Mouse (Mus musculus) monocyte, adult 5-6 weeks (primary cell): ENCODE measurements around the gene Evi2. TPM values are rescaled to one million over a fixed set of nuclear protein-coding genes. Genes with fewer than 3 reads are reported as not detected.

Source experiments
- ATAC-seq: fragments of 153-309, 156-312 bp; replicated peaks from 2 replicates; pipeline ENCODE4 v1.8.0; 2017; ENCODE audit warnings: mild to moderate bottlenecking; ENCODE audit not compliant: low TSS enrichment, insufficient number of reproducible peaks, severe bottlenecking, poor library complexity, low FRiP score
- total RNA-seq: library from RNA; stranded (forward); fragments of 200-1000, 200-491, 200-594 nt; gene quantifications from 3 replicates; pipeline ENCODE4 v1.2.3, GENCODE M21; 2017

Gene Evi2
- 5.3 to 20.4 TPM (median 14.3 TPM) in 3 replicates for total RNA-seq

DNA sequence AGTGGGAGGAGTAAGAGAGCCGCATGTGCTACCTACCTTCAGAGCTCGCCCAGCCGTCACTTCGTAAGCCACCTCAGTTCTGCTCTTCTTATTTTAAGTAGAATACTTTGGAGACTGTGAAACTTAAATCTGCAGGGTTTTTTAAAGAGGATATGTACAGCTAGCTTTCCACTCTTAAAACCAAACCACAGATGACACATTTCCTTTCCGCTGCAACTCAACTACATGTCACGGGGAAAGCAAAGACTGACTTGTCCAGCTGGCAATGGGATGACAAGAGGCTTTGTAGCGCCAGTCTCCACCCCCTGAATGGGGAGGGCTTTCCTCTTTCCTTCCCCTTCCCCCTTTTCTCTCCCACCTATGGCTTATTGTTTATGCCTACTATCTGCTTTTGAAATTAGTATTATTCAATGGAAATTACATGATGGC lies at the start of gene Evi2, which contains the start of gene Evi2a:
Gene Evi2 (minus strand): TSS at position 257 of the 429 bp plus-strand sequence.
Gene Evi2a (minus strand): TSS at position 277 of the 429 bp plus-strand sequence.
- peak; percentile 67 for ATAC-seq

DNA sequence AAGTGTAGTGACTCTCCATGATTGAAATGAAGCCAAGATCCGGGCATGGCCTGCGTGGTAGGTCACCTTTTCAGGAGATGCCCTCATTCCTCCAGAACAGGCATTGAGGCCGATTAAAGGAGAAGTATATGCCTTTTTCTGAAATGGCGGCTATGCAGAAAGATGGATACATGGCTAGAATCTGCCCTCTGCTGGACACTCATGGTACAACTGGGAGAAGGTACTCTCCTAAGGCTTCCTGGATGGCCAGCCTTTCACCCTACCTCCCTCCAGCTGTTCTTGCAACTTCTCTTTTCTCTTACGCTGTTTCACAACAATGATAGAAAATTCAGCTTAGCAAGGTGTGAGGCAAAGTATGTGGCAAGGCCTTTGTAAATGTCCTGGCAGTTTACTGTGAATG lies 47.4 kb upstream of the Evi2 start:
- peak; percentile 88 for ATAC-seq

DNA sequence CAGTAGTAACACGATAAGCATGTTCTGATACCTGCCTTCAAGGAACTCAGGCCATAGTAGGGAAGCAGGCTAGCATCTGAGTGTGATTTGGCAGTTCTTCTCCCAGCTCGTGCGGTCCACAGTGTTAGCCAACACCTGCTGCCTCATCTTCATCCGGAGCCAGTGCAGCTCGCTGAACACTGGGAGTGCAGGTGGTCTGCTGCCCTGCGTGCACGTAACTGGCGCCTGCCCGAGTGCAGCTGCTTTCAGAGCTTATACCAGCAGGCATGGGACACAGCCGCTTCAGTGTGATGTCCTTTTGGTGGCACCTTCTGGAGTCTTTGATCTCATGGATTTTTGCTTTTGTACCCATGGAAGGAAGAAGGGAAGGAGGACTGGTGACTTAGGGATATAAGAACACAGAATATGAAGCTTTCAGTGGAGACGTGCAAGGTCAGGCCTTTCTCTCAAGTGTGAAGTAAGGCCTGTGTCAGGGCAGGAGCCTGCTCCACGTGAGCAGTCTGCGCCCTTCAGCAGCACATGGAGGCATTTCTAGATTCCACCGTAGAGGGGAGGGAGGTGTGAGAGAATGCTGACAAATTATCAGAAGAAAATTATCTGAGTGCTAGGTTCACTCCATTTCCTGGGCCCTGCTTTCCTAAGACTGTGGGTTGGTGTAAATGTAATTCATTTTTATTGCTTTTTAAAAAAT lies 45.1 kb upstream of the Evi2 start:
- ATAC-seq: no peak

DNA sequence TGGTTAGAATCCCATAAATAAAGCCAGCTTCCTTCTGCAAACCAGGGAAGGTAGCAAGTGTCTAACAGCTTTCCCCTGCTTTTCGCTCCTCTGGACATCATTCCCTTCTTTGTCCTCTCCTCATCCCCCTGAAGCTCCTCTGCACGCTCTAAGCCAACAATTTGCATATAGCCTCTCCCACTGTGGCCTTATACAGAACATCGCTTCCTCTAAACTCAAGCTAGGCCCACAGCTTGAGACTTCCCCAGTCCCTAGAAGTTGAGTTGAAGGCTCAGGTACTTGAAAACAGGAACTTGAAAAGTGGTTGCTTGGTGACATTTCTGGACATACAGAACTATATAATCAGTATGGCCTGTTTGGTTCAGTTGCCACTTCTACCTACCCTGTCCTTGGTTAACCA lies 43.4 kb upstream of the Evi2 start:
- ATAC-seq: peak; percentile 68; the same call in 1 of the 2 replicates

DNA sequence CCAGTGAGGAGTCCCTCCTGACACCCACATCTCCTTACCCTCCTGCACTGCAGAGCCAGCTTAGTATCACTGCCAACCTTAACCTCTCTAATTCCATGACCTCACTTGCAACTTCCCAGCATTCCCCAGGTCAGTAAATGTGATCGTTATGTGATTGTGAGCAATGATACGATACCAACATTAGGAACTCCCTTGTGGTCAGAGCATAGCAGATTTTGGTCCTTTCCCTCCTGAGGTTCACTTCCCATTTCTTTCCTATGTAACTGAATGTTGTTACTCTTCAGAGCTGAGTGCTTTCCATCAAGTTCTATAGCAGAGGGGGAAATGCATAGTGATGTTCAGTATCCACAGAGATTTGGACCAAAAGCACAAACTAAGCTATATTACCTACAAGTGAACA lies 39.9 kb upstream of the Evi2 start:
- no peak for ATAC-seq

DNA sequence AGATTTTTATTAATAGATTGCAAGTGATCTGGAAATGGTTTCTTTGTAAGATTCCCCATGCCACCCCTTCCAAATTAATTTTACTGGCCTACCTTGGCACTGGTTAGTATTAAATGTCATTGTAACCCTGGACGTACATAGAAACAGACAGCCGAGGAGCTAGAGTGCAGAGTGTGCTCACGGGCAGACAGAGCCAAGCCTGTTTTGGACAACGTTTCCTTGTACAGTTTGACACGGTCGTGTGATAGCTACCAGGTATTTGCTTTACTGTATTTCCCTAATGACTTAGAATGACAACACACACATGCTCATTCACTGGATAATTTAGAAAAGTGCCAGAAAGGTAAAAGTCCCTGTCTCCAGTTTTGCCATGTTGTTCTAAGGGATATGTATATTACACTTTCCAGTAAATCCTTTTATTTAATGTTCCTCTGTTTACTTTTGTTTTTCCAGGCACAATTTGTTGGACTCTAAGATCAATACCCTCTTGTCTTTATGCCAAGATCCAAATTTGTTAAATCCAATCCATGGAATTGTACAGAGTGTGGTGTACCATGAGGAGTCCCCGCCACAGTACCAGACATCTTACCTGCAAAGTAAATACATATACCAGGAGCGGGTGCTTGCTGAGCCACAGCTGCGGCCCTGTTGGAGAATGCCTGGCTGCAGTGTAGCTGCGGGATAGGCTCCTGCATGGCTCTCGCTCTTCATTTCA lies 38.0 kb upstream of the Evi2 start:
- ATAC-seq: no peak

DNA sequence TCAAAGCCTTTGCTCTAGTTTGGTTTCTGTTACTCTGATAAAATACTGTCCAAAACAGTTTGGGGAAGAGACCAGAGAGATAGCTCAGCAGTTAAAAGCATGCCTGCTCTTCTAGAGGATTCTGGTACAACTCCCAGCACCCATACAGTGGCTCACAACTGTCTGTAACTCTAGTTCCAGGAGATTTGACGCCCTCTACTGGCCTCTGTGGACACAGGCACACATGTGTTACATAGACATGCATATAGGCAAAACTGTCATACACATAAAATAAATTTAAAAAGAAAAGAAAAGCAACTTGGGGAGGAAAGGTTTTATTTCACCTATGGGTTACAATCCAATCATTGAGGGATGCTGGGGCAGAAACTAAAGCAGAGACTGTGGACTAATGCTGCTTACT lies 36.6 kb upstream of the Evi2 start:
- ATAC-seq: no peak

DNA sequence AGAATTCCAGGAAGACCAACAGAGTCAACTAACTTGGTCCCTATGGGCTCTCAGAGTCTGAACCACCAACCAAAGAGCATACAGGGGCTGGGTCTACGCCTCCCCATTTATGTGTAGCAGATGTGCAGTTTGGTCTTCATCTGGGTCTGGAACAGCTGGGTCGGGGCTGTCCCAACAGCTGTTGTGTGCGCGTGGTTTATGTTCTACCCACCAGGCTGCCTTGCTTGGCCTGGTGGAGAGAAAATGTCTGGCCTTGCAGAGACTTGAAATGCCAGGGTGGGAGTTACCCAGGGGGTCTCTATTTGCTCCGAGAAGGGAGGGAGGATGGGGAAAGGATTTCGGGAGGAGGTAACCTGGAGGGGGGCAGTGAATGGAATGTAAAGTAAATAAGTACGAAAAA lies 33.1 kb upstream of the Evi2 start:
- ATAC-seq: no peak

DNA sequence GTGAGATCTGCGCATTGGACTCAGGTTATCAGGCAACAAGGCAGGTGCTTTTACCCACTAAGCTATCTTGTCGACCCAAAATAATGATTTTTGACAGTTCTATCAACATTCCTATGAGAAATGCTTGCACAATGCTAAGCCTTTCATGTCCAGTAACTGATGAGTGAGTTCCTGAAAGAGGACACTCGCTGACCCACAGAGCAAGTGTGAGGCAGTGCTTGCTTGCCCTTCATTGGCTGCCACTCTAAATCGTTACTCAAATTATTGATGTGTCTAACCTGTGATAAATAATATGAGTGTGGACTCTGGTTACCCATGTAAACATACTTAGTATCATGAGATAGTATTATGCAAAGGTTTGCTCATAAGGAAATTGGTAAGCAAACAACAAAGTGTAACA lies 30.1 kb upstream of the Evi2 start:
- ATAC-seq: no peak

DNA sequence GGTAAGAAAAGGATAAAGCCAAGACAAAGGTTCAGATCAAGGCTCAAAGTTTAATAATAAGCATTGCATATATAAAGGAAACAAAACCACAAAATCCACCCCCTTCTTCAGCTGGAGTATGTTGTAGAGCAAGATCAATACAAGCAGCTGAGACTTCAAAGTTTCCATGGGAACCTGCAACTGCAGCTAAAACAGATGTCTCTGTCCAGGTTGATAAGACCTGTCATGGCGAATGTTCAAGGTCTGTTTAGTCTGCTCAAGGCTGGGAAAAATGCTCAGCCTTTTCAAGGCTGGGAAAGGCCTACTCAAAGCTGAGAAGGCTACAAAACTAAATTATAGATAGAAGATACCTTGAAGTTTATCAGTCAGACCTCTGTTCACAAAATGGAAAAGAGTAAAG lies 22.2 kb upstream of the Evi2 start:
- no peak for ATAC-seq

DNA sequence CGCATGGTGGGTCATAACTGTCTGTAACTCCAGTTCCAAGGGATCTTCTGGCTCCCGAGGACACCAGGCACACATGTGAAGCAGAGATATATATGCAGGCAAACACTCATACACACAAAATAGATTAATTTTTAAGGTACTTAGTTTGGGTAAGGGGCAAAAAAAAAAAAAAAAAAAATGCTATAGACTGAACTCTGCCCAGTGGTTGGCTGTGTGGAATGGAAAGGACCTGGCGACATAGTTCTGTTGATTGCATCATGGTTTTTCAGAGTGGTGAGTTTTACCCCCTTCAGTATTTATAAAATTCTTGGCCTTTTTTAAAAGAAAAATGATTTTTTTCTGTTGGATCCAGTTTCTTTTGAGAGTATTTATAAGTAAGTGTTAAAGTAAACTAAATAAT lies 5.9 kb upstream of the Evi2 start:
- ATAC-seq: no peak

DNA sequence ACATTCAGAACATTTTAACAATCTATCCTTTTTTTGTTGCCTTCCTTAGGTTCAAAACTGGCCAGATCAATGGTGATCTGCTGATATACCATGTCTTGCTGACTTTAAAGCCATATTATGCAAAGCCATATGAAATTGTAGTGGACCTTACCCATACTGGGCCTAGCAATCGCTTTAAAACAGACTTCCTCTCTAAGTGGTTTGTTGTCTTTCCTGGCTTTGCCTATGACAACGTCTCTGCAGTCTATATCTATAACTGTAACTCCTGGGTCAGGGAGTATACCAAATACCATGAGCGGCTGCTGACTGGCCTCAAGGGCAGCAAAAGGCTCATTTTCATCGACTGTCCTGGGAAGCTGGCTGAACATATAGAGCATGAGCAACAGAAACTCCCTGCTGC lies 5.2 kb upstream of the Evi2 start:
- no peak for ATAC-seq

DNA sequence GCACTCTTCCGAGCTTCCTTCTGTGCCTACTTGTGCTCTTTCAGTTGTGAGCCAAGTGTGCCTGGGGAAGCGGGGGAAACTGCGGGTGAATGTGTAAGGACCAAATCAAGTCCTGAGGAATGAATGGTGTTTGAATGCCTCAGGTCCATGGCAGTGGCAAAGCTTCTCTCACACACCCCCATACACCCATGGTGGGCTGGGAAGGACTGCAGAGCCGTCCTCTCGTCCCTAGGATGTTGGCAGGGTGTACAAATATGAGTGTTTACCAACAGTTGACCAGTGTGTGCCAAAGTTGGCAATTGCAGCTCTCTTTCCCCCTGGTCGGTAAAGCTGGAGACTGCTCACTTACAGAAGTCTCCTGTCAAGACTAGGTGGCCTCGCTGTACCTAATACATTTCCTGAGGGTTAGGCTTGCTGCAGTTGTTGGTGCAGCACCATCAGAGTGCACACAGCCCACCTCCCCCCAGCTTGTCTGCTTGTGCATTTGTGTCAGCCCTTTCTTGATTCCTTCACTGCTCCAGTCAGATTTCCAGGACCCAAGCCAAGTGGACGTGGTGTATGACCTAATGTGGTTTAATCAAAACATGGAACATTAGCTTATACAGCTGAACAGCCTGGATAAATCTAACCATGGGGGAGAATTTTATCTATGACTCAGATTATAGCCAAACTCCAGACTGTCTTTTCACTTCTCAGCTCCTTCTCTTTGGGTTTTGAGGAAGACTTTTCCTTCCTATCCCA lies 3.7 kb upstream of the Evi2 start:
- no peak for ATAC-seq

DNA sequence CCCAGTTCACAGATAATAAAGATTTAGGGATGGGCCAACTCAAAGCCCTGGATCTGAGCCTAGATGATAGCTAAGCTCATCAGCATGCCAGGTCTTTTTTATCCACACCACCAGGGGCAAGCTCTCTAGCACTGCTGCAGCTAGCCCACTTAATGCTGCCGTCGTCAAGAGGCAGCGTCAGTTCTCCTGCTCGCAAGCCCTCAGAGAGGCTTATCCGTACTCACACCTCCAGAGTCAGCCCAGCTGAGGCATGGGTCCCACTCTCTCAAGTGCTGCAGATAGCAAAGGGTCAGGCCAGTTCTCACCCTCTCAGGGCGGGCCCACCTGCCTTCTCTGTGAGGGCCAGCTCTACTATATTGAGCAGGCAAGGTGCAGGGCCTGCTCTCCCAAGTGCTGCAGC lies 2.9 kb upstream of the Evi2 start:
- ATAC-seq: no peak

DNA sequence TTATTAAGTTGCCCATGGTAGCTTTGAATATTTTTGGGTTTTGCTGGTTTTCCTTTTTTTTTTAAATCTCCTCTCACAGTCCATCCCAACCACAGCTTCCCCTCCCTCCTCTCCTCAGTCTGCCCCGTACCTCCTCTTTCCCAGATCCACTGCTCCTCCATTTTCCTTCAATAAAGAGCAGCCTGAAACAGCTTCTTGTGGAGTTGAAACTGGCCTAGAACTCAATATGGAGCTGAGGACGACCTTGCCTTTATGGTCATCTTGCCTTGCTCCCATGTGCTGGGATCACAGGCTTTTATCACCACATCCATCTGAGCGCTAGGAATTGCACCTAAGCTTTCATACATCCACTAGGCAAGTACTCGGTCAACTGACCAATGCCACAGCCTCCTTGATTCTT lies 1.1 kb upstream of the Evi2 start:
- ATAC-seq: no peak

DNA sequence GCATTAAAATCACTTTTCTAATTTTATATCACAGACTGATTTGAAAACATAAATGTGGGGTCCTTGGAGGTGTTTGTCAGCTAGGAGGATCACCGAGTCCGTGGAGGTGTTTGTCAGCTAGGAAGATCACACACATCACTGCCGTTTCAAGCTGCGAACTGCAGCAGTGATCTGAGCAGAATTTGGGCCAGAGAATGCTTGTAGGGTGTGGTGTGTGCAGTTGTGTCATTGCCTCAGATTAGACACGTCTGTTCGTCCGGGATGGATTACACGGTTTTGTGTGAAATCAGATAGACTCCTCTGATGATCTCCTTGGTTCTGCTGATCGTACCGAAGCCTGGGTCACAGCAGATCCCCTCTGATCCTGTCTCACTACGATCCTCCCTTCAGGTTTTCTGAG lies 385 bp upstream of the Evi2 start:
- ATAC-seq: no peak

DNA sequence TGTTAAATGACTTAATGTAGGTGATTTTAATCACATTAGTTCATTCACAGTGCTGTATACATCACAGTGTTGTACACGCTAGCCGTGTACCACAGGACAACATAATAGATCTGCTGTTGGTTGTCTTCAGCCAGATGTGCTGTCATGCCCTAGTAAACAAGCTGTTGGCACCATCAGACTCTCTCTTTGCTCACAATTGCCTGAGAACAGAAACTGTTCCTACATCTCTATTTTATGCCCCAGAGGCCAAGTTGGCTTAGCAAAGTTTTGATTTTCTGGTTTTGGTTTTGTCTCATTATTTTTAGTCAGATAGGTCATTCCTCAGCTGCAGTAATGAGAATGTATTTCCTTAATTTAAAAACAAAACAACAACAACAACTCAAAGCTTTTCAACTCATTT lies 653 bp downstream of the Evi2 start:
- ATAC-seq: no peak

DNA sequence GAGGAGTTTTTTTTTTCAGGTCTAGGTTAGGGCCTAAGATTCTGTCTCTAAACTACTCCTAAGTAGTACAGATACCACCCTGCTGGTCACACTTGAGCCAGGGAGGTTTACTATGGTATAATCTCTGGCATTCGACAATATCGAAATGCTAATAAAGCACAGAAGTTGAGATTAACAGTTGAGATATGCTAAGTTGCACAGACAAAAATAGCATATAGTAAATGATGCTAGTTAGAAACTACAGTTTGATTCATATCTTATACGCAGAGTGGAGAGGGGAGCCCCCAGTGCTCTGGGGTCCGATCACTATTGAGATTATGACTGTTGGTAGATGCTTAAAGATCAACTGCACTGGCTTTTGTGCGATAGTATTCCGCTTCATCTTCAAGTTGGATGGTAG lies 1.2 kb downstream of the Evi2 start:
- ATAC-seq: no peak

DNA sequence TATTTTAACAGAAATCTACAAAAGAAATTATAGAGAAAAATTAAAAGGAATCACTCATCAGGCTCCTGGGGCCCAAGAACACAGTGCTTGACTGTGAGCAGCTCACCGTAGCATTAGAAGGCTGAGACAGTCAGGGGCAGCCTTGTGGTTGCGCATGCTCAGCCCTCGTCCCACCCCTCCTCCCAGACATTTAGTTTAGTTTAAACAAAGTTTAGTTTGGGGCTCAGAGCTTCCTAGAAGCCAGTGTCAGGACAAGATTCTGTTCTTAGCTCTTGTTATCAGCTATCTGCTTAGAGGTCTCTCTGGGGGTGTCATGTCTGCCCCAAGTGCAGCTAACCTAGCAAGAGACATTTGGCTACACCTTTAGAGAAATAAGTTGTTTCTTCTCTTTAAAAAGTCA lies 1.8 kb downstream of the Evi2 start:
- no peak for ATAC-seq
